Mouse (Mus musculus) forebrain, embryonic 14.5 days (tissue): Measurements from ENCODE around the gene Ddb2. TPM values are rescaled to one million over a fixed set of nuclear protein-coding genes. Genes with fewer than 3 reads are reported as not detected.

Experiments used
- ATAC-seq: fragments of 200-750 bp; cut with Nextera tagmentation; 2 replicates; pipeline ENCODE4 v1.8.0; 2017; ENCODE audit warnings: mild to moderate bottlenecking, moderate library complexity
- DNase-seq: peaks from one replicate; pipeline ENCODE4 v3.0.0-alpha.2; 2015; ENCODE audit warnings: low spot score
- H3K27ac ChIP-seq: fragments of 300-500 bp; sonication (generic); 2 replicates; pipeline ENCODE4 v1.5.1; 2014; ENCODE audit warnings: low read depth, mild to moderate bottlenecking, control low read depth, low read length, moderate library complexity
- H3K27me3 ChIP-seq: fragments of 300-500 bp; sonication (generic); replicated peaks from 2 replicates; pipeline ENCODE4 v1.6.1; 2014; ENCODE audit warnings: low read length, control low read depth, mixed read lengths; ENCODE audit not compliant: control insufficient read depth, insufficient read depth
- H3K36me3 ChIP-seq: fragments of 300-500 bp; sonication (generic); 2 replicates; pipeline ENCODE4 v1.6.1; 2014; ENCODE audit warnings: low read length, control low read depth; ENCODE audit not compliant: control insufficient read depth, insufficient read depth
- H3K4me1 ChIP-seq: fragments of 300-500 bp; sonication (generic); 2 replicates; pipeline ENCODE4 v1.6.1; 2014; ENCODE audit warnings: antibody characterized with exemption, low read length, control low read depth; ENCODE audit not compliant: control insufficient read depth, insufficient read depth
- H3K4me2 ChIP-seq: fragments of 300-500 bp; sonication (generic); 2 replicates; pipeline ENCODE4 v1.6.1; 2014; ENCODE audit warnings: mild to moderate bottlenecking, control low read depth, low read length
- H3K4me3 ChIP-seq: fragments of 300-500 bp; sonication (generic); 2 replicates; pipeline ENCODE4 v1.5.1; 2014; ENCODE audit warnings: low read depth, low read length, control low read depth
- H3K9ac ChIP-seq: fragments of 300-500 bp; sonication (generic); 2 replicates; pipeline ENCODE4 v1.6.1; 2014; ENCODE audit warnings: mild to moderate bottlenecking, low read length, control low read depth, moderate library complexity
- H3K9me3 ChIP-seq: fragments of 300-500 bp; sonication (generic); replicated peaks from 2 replicates; pipeline ENCODE4 v1.6.1; 2016; ENCODE audit warnings: low read length, control low read depth, mixed read lengths; ENCODE audit not compliant: control insufficient read depth
- WGBS: fragments of 180-500 bp; shearing (Covaris S2); extraction: QIAGEN DNeasy Blood & Tissue Kit; methylation state at CpG from one replicate; pipeline ENCODE4 v1.1.7; 2014; 5-methylcytosine and 5-hydroxymethylcytosine counted together
- polyA plus RNA-seq: library from polyadenylated mRNA; unstranded; fragments of >200 nt; fragmentation: Nextera tagmentation; extraction: Ambion mirVana; gene quantifications from 2 replicates; pipeline ENCODE4 v1.2.1, GENCODE M21; 2014

The Ddb2 gene
- polyA plus RNA-seq, 1 experiment from 2014 or later, result 9.4 TPM

DNA sequence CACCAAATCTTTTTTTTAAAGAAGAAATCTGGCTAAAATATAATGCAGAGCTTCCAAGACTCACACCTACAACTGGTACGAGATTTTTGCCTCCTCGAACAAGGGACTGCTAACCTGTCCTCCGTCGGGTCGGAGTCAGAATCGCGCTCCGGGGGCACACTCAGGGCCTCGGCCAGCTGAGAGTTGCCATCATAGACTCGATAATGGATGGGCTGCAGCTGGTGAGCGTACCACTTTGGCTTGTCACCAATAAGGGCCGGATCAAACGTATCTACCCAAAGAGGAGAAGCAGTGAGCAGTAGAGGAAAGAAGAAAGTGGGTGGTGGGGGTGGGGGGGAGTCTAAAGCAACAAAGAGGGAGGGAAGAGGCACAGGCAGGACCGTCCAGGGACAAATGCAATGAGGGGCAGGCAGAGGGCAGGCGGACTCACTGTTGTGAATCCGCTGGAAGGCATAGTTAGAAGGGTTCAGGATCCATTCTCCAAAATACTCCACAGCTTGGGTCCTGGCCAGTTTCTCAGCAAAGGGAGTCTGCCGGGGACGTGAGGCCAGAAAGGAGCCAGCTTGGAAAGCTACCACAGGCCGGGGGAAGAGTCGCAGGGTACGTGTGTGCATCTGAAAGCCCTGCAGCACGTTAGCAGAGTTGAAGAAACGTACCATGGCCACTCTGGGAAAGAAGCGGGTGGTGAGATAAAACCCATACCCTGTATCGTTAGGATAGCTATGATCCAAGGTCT is 67.0 kb downstream of the Ddb2 start:
- Histone ChIP-seq H3K4me2 (no peak overlapping the region), H3K27ac (no peak overlapping the region), H3K4me1 (no peaks in the 10 kb centered on the region), H3K9ac (no peak overlapping the region), H3K9me3 (no peaks in the 10 kb centered on the region), H3K27me3 (no peaks in the 10 kb centered on the region), H3K4me3 (no peak overlapping the region), H3K36me3 (peaks cover 87% of the 10 kb centered on the region)
- ATAC-seq (no peak), DNase-seq (no peak)
- 89% methylated on average over 25 of the region's 25 CpGs for WGBS

- no peaks in the 10 kb centered on the region for H3K9me3 ChIP-seq
- no peak overlapping the region for H3K9ac ChIP-seq
- peaks cover 91% of the 10 kb centered on the region for H3K36me3 ChIP-seq
Observed at GRCm38 (mm10) chr2:91167629-91168028, 69.2 kb downstream of the Ddb2 start.

GRCm38 (mm10) chr2:91164991-91165390 is 71.8 kb downstream of the Ddb2 start:
- Histone ChIP-seq H3K4me2 (no peak overlapping the region), H3K9me3 (no peaks in the 10 kb centered on the region), H3K4me1 (no peaks in the 10 kb centered on the region), H3K4me3 (no peak overlapping the region), H3K27ac (no peak overlapping the region), H3K9ac (no peak overlapping the region), H3K36me3 (peaks cover 93% of the 10 kb centered on the region), H3K27me3 (no peaks in the 10 kb centered on the region)
- ATAC-seq, result no peak
- 91% methylated on average over 6 of the region's 6 CpGs for WGBS
- no peak for DNase-seq

More at GRCm38 (mm10) chr2:91167629-91168028, 69.2 kb downstream of the Ddb2 start:
- no peak overlapping the region for H3K4me3 ChIP-seq
- H3K4me2 ChIP-seq, result no peak overlapping the region
- DNase-seq, result no peak
- H3K27me3 ChIP-seq, result no peaks in the 10 kb centered on the region
- 78% methylated on average over 4 of the region's 4 CpGs for WGBS
- no peak overlapping the region for H3K27ac ChIP-seq
- no peaks in the 10 kb centered on the region for H3K4me1 ChIP-seq
- no peak for ATAC-seq

DNA sequence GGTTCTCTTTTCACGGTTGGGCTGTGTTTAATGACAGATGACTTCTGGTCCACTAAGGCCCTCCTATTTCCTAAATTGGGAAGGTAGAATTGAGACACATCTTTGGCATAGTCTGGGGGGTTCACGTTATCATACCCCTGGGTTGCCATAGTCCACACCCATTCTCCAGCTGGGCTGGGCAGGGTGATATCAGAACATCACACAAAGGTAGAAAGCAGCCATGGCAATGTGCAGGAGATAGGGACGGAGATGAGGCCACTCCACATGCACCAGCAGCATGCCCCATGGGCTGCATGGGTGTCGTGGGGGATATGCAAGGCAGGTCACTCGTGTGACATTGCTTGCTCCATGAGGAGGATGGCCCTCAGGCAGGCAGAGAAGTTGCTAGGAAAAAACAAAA is 73.2 kb downstream of the Ddb2 start:
- Histone ChIP-seq H3K4me3 (no peak overlapping the region), H3K36me3 (peaks cover 93% of the 10 kb centered on the region), H3K4me1 (no peaks in the 10 kb centered on the region), H3K9me3 (no peaks in the 10 kb centered on the region), H3K27ac (no peak overlapping the region), H3K27me3 (no peaks in the 10 kb centered on the region), H3K4me2 (no peak overlapping the region), H3K9ac (no peak overlapping the region)
- WGBS, result 92% methylated on average over 5 of the region's 5 CpGs
- no peak for ATAC-seq
- DNase-seq, result no peak

GRCm38 (mm10) chr2:91162952-91163351 is 73.8 kb downstream of the Ddb2 start:
- 88% methylated on average over 4 of the region's 4 CpGs for WGBS
- Histone ChIP-seq H3K36me3 (peaks cover 95% of the 10 kb centered on the region), H3K27ac (no peak overlapping the region), H3K4me3 (no peak overlapping the region), H3K4me1 (no peaks in the 10 kb centered on the region), H3K4me2 (no peak overlapping the region), H3K27me3 (no peaks in the 10 kb centered on the region), H3K9me3 (no peaks in the 10 kb centered on the region), H3K9ac (no peak overlapping the region)
- DNase-seq (no peak), ATAC-seq (no peak)

Other genes starting within 250 kb of the Ddb2 start
- 0.95 and 1.2 TPM in 2 replicates for gene Rapsn, start 201.4 kb downstream of the Ddb2 start, polyA plus RNA-seq
- 298 and 304 TPM in 2 replicates for gene Psmc3, start 183.0 kb downstream of the Ddb2 start, polyA plus RNA-seq
- gene Slc39a13, start 166.6 kb downstream of the Ddb2 start, polyA plus RNA-seq, result 16.1 and 18.0 TPM in 2 replicates
- gene Spi1, start 154.6 kb downstream of the Ddb2 start, polyA plus RNA-seq, result 2.4 and 2.9 TPM in 2 replicates
- not detected in 2 replicates for gene Mybpc3, start 118.8 kb downstream of the Ddb2 start, polyA plus RNA-seq
- gene Madd, start 53.1 kb downstream of the Ddb2 start, polyA plus RNA-seq, result 20.9 and 30.0 TPM in 2 replicates
- gene Nr1h3, start 34.1 kb downstream of the Ddb2 start, polyA plus RNA-seq, result 2.5 and 3.0 TPM in 2 replicates
- gene Acp2, start 34.1 kb downstream of the Ddb2 start, polyA plus RNA-seq, result 38.2 and 41.2 TPM in 2 replicates
- gene Pacsin3, start 19.0 kb upstream of the Ddb2 start, polyA plus RNA-seq, result 16.9 and 19.1 TPM in 2 replicates
- gene Arfgap2, start 28.0 kb upstream of the Ddb2 start, polyA plus RNA-seq, result 72.9 and 76.4 TPM in 2 replicates
- 168 and 170 TPM in 2 replicates for gene 1110051M20Rik, start 207.7 kb upstream of the Ddb2 start, polyA plus RNA-seq
- 4.7 and 5.1 TPM in 2 replicates for gene Lrp4, start 220.5 kb upstream of the Ddb2 start, polyA plus RNA-seq